Mouse (Mus musculus): ENCODE results near the gene Gnat3. TPM values are rescaled to one million over a fixed set of nuclear protein-coding genes. Genes with fewer than 3 reads are reported as not detected.

The Gnat3 gene
- polyA plus RNA-seq, 1 experiment from 2014 or later, result 0.93 TPM

- Histone ChIP-seq H3K27ac (replicated peaks) (no peak overlapping the region), H3K27me3 (no peaks in the 10 kb centered on the region), H3K9ac (no peak overlapping the region), H3K9me3 (no peaks in the 10 kb centered on the region), H3K4me3 (no peak overlapping the region), H3K36me3 (no peaks in the 10 kb centered on the region), H3K4me2 (no peak overlapping the region), H3K4me1 (replicated peaks) (no peaks in the 10 kb centered on the region)
- WGBS, result 77% methylated on average over 2 of the region's 2 CpGs
- ATAC-seq (ENCODE audit: low read depth), result no peak
These were observed 50.8 kb downstream of the Gnat3 start for GRCm38 (mm10) chr5:18013196-18013595.

- ATAC-seq (ENCODE audit: low read depth), result no peak
- Histone ChIP-seq H3K9ac (no peak overlapping the region), H3K4me2 (no peak overlapping the region), H3K9me3 (no peaks in the 10 kb centered on the region), H3K4me3 (no peak overlapping the region), H3K27ac (replicated peaks) (no peak overlapping the region), H3K36me3 (no peaks in the 10 kb centered on the region), H3K4me1 (replicated peaks) (no peaks in the 10 kb centered on the region), H3K27me3 (no peaks in the 10 kb centered on the region)
- 89% methylated on average over 4 of the region's 4 CpGs for WGBS
These were observed 52.0 kb downstream of the Gnat3 start for GRCm38 (mm10) chr5:18014209-18014829.

DNA sequence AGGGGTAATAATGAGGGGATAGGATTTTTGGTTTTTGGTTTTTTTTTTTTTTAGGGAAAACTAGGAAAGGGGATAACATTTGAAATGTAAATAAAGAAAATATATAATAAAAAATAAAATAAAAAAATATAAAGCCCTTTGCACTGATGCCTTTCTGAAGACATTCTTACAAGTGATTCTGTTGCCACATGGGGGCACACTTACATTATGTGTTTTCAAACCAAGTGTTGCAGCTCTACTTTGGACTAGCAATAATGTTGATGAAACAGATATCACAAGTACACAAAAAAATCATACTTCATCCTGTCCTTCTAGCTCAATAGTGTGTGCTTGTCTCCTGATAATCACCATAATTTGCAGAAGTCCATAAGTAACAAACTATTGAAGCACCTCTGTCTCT lies 61.0 kb downstream of the Gnat3 start:
- Histone ChIP-seq H3K4me1 (replicated peaks) (no peaks in the 10 kb centered on the region), H3K4me3 (no peak overlapping the region), H3K27me3 (peaks cover 10% of the 10 kb centered on the region; the same call in 1 of the 2 replicates), H3K4me2 (no peak overlapping the region), H3K27ac (replicated peaks) (no peak overlapping the region), H3K36me3 (no peaks in the 10 kb centered on the region), H3K9me3 (no peaks in the 10 kb centered on the region), H3K9ac (no peak overlapping the region)
- ATAC-seq (ENCODE audit: low read depth), result no peak

GRCm38 (mm10) chr5:18027531-18027930 lies 65.2 kb downstream of the Gnat3 start:
- H3K9me3 ChIP-seq, result no peaks in the 10 kb centered on the region
- H3K27me3 ChIP-seq, result peaks cover 4% of the 10 kb centered on the region; the same call in 1 of the 2 replicates
- H3K4me2 ChIP-seq, result no peak overlapping the region
- H3K36me3 ChIP-seq, result no peaks in the 10 kb centered on the region
- no peak overlapping the region for H3K9ac ChIP-seq
- no peaks in the 10 kb centered on the region for H3K4me1 ChIP-seq (replicated peaks)
- ATAC-seq (ENCODE audit: low read depth), result no peak
- H3K4me3 ChIP-seq, result no peak overlapping the region
- 88% methylated on average over 3 of the region's 3 CpGs for WGBS
- no peak overlapping the region for H3K27ac ChIP-seq (replicated peaks)

- WGBS, result 89% methylated on average over 14 of the region's 14 CpGs
- H3K4me3 ChIP-seq, result no peak overlapping the region
- no peaks in the 10 kb centered on the region for H3K27me3 ChIP-seq
- no peaks in the 10 kb centered on the region; the same call in 1 of the 2 replicates for H3K9me3 ChIP-seq
- no peak overlapping the region for H3K9ac ChIP-seq
- no peak for ATAC-seq (ENCODE audit: low read depth)
- H3K4me1 ChIP-seq (replicated peaks), result no peaks in the 10 kb centered on the region
- no peak overlapping the region for H3K4me2 ChIP-seq
- H3K36me3 ChIP-seq, result no peaks in the 10 kb centered on the region
- H3K27ac ChIP-seq (replicated peaks), result no peak overlapping the region
These were observed 73.7 kb downstream of the Gnat3 start for GRCm38 (mm10) chr5:18035848-18036638.

DNA sequence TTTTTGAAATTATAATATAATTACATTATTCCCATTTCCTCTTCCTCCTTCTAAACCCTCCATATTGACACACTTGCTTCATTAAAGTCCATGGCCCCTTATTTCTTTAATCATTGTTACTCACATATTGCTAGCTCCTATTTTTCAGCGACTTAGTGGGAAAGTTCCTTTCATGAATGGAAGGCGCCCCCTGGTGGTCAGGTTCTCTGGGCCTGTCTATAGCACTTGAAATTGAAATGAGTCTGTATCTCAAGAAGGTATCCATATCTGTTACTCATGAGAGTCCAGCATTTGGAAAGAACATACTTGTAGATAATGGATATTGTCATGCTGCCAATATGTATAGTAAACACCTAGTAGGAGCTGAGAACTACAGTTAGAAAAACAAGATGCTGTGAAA lies 80.7 kb downstream of the Gnat3 start:
- ATAC-seq (ENCODE audit: low read depth), result no peak
- H3K27ac ChIP-seq (replicated peaks), result no peak overlapping the region
- 5% methylated on average over 2 of the region's 2 CpGs for WGBS
- no peaks in the 10 kb centered on the region for H3K36me3 ChIP-seq
- no peak overlapping the region for H3K9ac ChIP-seq
- H3K27me3 ChIP-seq, result no peaks in the 10 kb centered on the region
- no peak overlapping the region for H3K4me3 ChIP-seq
- no peaks in the 10 kb centered on the region for H3K9me3 ChIP-seq
- no peaks in the 10 kb centered on the region for H3K4me1 ChIP-seq (replicated peaks)
- no peak overlapping the region for H3K4me2 ChIP-seq

DNA sequence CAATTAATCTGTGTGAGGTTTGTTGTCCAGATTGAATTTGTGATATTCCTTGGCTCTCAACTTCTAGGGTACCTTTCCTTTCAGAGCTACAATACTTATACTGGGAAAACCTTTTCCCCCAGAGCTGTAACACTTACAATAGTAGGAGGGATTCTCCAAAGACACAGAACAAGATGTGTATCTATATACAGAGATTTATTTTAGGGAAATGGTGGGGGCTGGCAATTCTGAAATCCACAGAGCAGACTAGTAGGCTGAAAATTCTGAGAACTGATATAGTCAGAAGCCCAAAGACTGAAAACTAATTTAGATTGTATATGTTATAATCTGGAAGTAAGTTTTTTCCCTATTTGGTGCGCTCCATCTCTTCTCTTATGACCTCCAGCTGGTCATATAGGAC lies 86.5 kb downstream of the Gnat3 start:
- 97% methylated on average over 1 of the region's 1 CpGs for WGBS
- Histone ChIP-seq H3K4me2 (no peak overlapping the region), H3K9me3 (no peaks in the 10 kb centered on the region), H3K9ac (no peak overlapping the region), H3K27me3 (no peaks in the 10 kb centered on the region), H3K4me1 (replicated peaks) (no peaks in the 10 kb centered on the region), H3K36me3 (no peaks in the 10 kb centered on the region), H3K27ac (replicated peaks) (no peak overlapping the region), H3K4me3 (no peak overlapping the region)
- no peak for ATAC-seq (ENCODE audit: low read depth)

GRCm38 (mm10) chr5:18055323-18055722 lies 93.0 kb downstream of the Gnat3 start:
- H3K9me3 ChIP-seq, result no peaks in the 10 kb centered on the region
- no peak overlapping the region for H3K4me2 ChIP-seq
- no peak overlapping the region for H3K9ac ChIP-seq
- no peaks in the 10 kb centered on the region for H3K36me3 ChIP-seq
- no peaks in the 10 kb centered on the region for H3K4me1 ChIP-seq (replicated peaks)
- H3K27me3 ChIP-seq, result no peaks in the 10 kb centered on the region
- no peak for ATAC-seq (ENCODE audit: low read depth)
- H3K4me3 ChIP-seq, result no peak overlapping the region
- H3K27ac ChIP-seq (replicated peaks), result no peak overlapping the region
- 36% methylated on average over 2 of the region's 2 CpGs for WGBS

Other genes starting within 250 kb of the Gnat3 start
- gene Cd36, start 73.7 kb upstream of the Gnat3 start, polyA plus RNA-seq (2015; fragmentation: Nextera tagmentation; extraction: Ambion mirVana), result 3.8 and 4.6 TPM in 2 replicates